Mouse (Mus musculus) liver, postnatal 0 days (tissue): ENCODE results near the gene 2410004P03Rik. TPM values are rescaled to one million over a fixed set of nuclear protein-coding genes. Genes with fewer than 3 reads are reported as not detected.
"Not testable (repeated sequence)": the region's sequence is repeated elsewhere in the genome, so short reads cannot be mapped to it uniquely, and the experiment has no call there.

Source experiments
- ATAC-seq: fragments of 200-750 bp; cut with Nextera tagmentation; 2 replicates; pipeline ENCODE4 v1.8.0; 2017; ENCODE audit warnings: mild to moderate bottlenecking, moderate library complexity
- DNase-seq: peaks from one replicate; pipeline ENCODE4 v3.0.0-alpha.2; 2016
- H3K27ac ChIP-seq: fragments of 300-500 bp; sonication (generic); 2 replicates; pipeline ENCODE4 v1.5.1; 2014; ENCODE audit warnings: antibody characterized with exemption, moderate library complexity, mild to moderate bottlenecking, low read depth
- H3K27me3 ChIP-seq: fragments of 300-500 bp; sonication (generic); 2 replicates; pipeline ENCODE4 v1.6.1; 2014; ENCODE audit warnings: low read length, control low read depth, mixed read lengths; ENCODE audit not compliant: insufficient read depth
- H3K36me3 ChIP-seq: fragments of 300-500 bp; sonication (generic); replicated peaks from 2 replicates; pipeline ENCODE4 v1.6.1; 2014; ENCODE audit warnings: mild to moderate bottlenecking, control low read depth, low read length, moderate library complexity, mixed read lengths; ENCODE audit not compliant: insufficient read depth
- H3K4me1 ChIP-seq: fragments of 300-500 bp; sonication (generic); 2 replicates; pipeline ENCODE4 v1.6.1; 2014; ENCODE audit warnings: antibody characterized with exemption, mild to moderate bottlenecking, control low read depth; ENCODE audit not compliant: insufficient read depth
- H3K4me2 ChIP-seq: fragments of 300-500 bp; sonication (generic); 2 replicates; pipeline ENCODE4 v1.6.1; 2014; ENCODE audit warnings: low read depth, mild to moderate bottlenecking, low read length, moderate library complexity, mixed read lengths
- H3K4me3 ChIP-seq: fragments of 300-500 bp; sonication (generic); 2 replicates; pipeline ENCODE4 v1.5.1; 2014; ENCODE audit warnings: low read depth, low read length
- H3K9ac ChIP-seq: fragments of 300-500 bp; sonication (generic); replicated peaks from 2 replicates; pipeline ENCODE4 v1.6.1; 2014; ENCODE audit warnings: mild to moderate bottlenecking, moderate library complexity
- H3K9me3 ChIP-seq: fragments of 300-500 bp; sonication (generic); 2 replicates; pipeline ENCODE4 v1.6.1; 2016; ENCODE audit warnings: mild to moderate bottlenecking, control low read depth, low read length, mixed read lengths
- CTCF ChIP-seq: sonication (generic); IDR thresholded peaks from 2 replicates; pipeline ENCODE4 v1.5.1; 2016; ENCODE audit warnings: antibody characterized with exemption, low read depth
- EP300 ChIP-seq: IDR thresholded peaks from 2 replicates; pipeline ENCODE4 v1.6.1; 2016; ENCODE audit warnings: antibody characterized with exemption, low read depth, mild to moderate bottlenecking
- WGBS: fragments of 180-500 bp; shearing (Covaris S2); extraction: QIAGEN DNeasy Blood & Tissue Kit; methylation state at CpG from one replicate; pipeline ENCODE4 v1.1.7; 2014; ENCODE audit not compliant: insufficient replicate concordance; 5-methylcytosine and 5-hydroxymethylcytosine counted together
- polyA plus RNA-seq: library from polyadenylated mRNA; unstranded; fragments of >200 nt; fragmentation: Nextera tagmentation; extraction: Ambion mirVana; gene quantifications from 2 replicates; pipeline ENCODE4 v1.2.1, GENCODE M21; 2015

The 2410004P03Rik gene
- polyA plus RNA-seq, 1 experiment from 2014 or later: 0.06 TPM

- 33% methylated on average over 13 of the region's 13 CpGs for WGBS
- Histone ChIP-seq H3K9ac (no peak overlapping the region), H3K9me3 (no peaks in the 10 kb centered on the region), H3K4me2 (peak overlapping the region; percentile 45), H3K27me3 (no peaks in the 10 kb centered on the region), H3K4me3 (no peak overlapping the region), H3K36me3 (no peaks in the 10 kb centered on the region), H3K27ac (no peak overlapping the region), H3K4me1 (no peaks in the 10 kb centered on the region)
- ATAC-seq (no peak), DNase-seq (peak; percentile 78)
- TF ChIP-seq EP300 (no peak), CTCF (peak; percentile 85)
These were observed 21.4 kb upstream of the 2410004P03Rik start for GRCm38 (mm10) chr12:17032694-17033463.

- no peak for TF ChIP-seq CTCF
- no peaks in the 10 kb centered on the region for H3K27me3 ChIP-seq
- H3K9me3 ChIP-seq: no peaks in the 10 kb centered on the region
- no peaks in the 10 kb centered on the region for H3K36me3 ChIP-seq
- no peak overlapping the region for H3K4me3 ChIP-seq
- no peak overlapping the region for H3K27ac ChIP-seq
- H3K4me2 ChIP-seq: no peak overlapping the region
- ATAC-seq: no peak
- 80% methylated on average over 6 of the region's 6 CpGs for WGBS
- no peak for DNase-seq
- H3K4me1 ChIP-seq: no peaks in the 10 kb centered on the region
- no peak overlapping the region for H3K9ac ChIP-seq
These were observed 13.1 kb upstream of the 2410004P03Rik start for GRCm38 (mm10) chr12:17024554-17025110.

GRCm38 (mm10) chr12:17022145-17022544, 10.6 kb upstream of the 2410004P03Rik start:
- Histone ChIP-seq H3K27ac (no peak overlapping the region), H3K9me3 (no peaks in the 10 kb centered on the region), H3K4me3 (no peak overlapping the region), H3K27me3 (no peaks in the 10 kb centered on the region), H3K9ac (no peak overlapping the region), H3K4me2 (no peak overlapping the region), H3K36me3 (no peaks in the 10 kb centered on the region), H3K4me1 (no peaks in the 10 kb centered on the region)
- WGBS: 86% methylated on average over 4 of the region's 4 CpGs
- ATAC-seq (no peak), DNase-seq (no peak)
- TF ChIP-seq EP300: no peak
- TF ChIP-seq CTCF: no peak

GRCm38 (mm10) chr12:17021125-17021524, 9.6 kb upstream of the 2410004P03Rik start:
- H3K27me3 ChIP-seq, H3K27ac ChIP-seq, ATAC-seq, DNase-seq, H3K9me3 ChIP-seq, H3K9ac ChIP-seq, H3K4me3 ChIP-seq, H3K4me2 ChIP-seq, H3K4me1 ChIP-seq, H3K36me3 ChIP-seq: not testable (repeated sequence)
- WGBS: 69% methylated on average over 4 of the region's 4 CpGs

- 31% methylated on average over 4 of the region's 4 CpGs for WGBS
- H3K9ac ChIP-seq: no peak overlapping the region
These were observed 6.9 kb upstream of the 2410004P03Rik start for GRCm38 (mm10) chr12:17018468-17018867.

GRCm38 (mm10) chr12:17015711-17016110, 4.2 kb upstream of the 2410004P03Rik start:
- Histone ChIP-seq H3K27me3 (0 out of 2 replicates have a peak, but pooled peaks cover 4% of the 10 kb centered on the region), H3K27ac (no peak overlapping the region), H3K4me1 (peaks cover 5% of the 10 kb centered on the region; the same call in 1 of the 2 replicates), H3K9ac (no peak overlapping the region), H3K4me3 (no peak overlapping the region), H3K4me2 (no peak overlapping the region), H3K36me3 (no peaks in the 10 kb centered on the region), H3K9me3 (no peaks in the 10 kb centered on the region)
- WGBS: 83% methylated on average over 2 of the region's 2 CpGs
- ATAC-seq: no peak
- TF ChIP-seq EP300 (no peak), CTCF (no peak)
- DNase-seq: no peak

More at GRCm38 (mm10) chr12:17018468-17018867, 6.9 kb upstream of the 2410004P03Rik start:
- ATAC-seq: no peak
- Histone ChIP-seq H3K4me1 (no peaks in the 10 kb centered on the region), H3K27me3 (no peaks in the 10 kb centered on the region), H3K4me2 (no peak overlapping the region), H3K9me3 (no peaks in the 10 kb centered on the region), H3K4me3 (no peak overlapping the region), H3K27ac (no peak overlapping the region), H3K36me3 (no peaks in the 10 kb centered on the region)
- TF ChIP-seq CTCF: peak; percentile 66
- TF ChIP-seq EP300: no peak
- DNase-seq: peak; percentile 66
